Mouse (Mus musculus): ENCODE data around the gene B4gat1. TPM values are rescaled to one million over a fixed set of nuclear protein-coding genes. Genes with fewer than 3 reads are reported as not detected.

Gene B4gat1
- polyA plus RNA-seq, 1 experiment from 2014 or later = 47.9 TPM

GRCm38 (mm10) chr19:5045531-5045930 lies 6.9 kb downstream of the B4gat1 start:
- Histone ChIP-seq H3K27me3 (ENCODE audit: insufficient read depth, low read length) (no peaks in the 10 kb centered on the region), H3K36me3 (ENCODE audit: insufficient read depth) (peaks cover 44% of the 10 kb centered on the region), H3K4me3 (ENCODE audit: low read depth, low read length) (no peak overlapping the region), H3K4me1 (ENCODE audit: insufficient read depth) (peaks cover 6% of the 10 kb centered on the region; the same call in 1 of the 2 replicates), H3K9me3 (ENCODE audit: low read depth, low read length) (no peaks in the 10 kb centered on the region), H3K27ac (ENCODE audit: low read depth) (no peak overlapping the region), H3K4me2 (no peak overlapping the region), H3K9ac (no peak overlapping the region)
- ATAC-seq (ENCODE audit: insufficient read depth) = no peak
- TF ChIP-seq CTCF (IDR thresholded peaks at IDR 0.05; ENCODE audit: low read depth) = no peak
- DNase-seq = no peak
- 86% methylated on average over 4 of the region's 4 CpGs for WGBS

- H3K9me3 ChIP-seq (ENCODE audit: low read depth, low read length) = no peaks in the 10 kb centered on the region
- no peak overlapping the region for H3K4me2 ChIP-seq
- no peak overlapping the region for H3K4me3 ChIP-seq (ENCODE audit: low read depth, low read length)
- H3K27ac ChIP-seq (ENCODE audit: low read depth) = no peak overlapping the region
- 78% methylated on average over 14 of the region's 14 CpGs for WGBS
- TF ChIP-seq CTCF (IDR thresholded peaks at IDR 0.05; ENCODE audit: low read depth) = no peak
- H3K27me3 ChIP-seq (ENCODE audit: insufficient read depth, low read length) = peaks cover 19% of the 10 kb centered on the region
- DNase-seq (no peak), ATAC-seq (ENCODE audit: insufficient read depth) (no peak)
- no peaks in the 10 kb centered on the region for H3K4me1 ChIP-seq (ENCODE audit: insufficient read depth)
- H3K9ac ChIP-seq = no peak overlapping the region
- peaks cover 43% of the 10 kb centered on the region for H3K36me3 ChIP-seq (ENCODE audit: insufficient read depth)
Measured at GRCm38 (mm10) chr19:5048138-5049056, 9.8 kb downstream of the B4gat1 start.

DNA sequence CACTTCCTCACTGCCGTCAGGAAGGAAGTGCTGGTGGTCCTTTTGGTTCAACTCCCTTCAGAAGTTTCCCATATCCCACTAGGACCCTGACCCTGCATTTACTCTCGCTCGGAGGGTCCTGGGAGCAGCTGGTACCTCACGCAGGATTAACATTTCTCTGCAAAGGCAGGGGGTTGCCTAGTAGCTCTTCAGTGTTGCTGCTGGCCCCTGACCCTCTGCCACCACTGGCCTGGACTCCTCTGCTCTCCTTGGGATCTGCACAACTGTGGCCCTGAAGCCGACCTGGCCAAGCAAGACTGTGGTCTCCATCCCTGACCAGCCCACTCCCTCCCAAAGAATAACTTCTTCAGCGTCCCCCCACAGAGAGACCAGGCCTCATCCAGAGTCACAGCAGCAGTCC lies 10.7 kb downstream of the B4gat1 start:
- Histone ChIP-seq H3K4me3 (ENCODE audit: low read depth, low read length) (no peak overlapping the region), H3K9me3 (ENCODE audit: low read depth, low read length) (no peaks in the 10 kb centered on the region), H3K27me3 (ENCODE audit: insufficient read depth, low read length) (peaks cover 19% of the 10 kb centered on the region), H3K4me2 (no peak overlapping the region), H3K9ac (no peak overlapping the region), H3K36me3 (ENCODE audit: insufficient read depth) (peaks cover 41% of the 10 kb centered on the region), H3K4me1 (ENCODE audit: insufficient read depth) (no peaks in the 10 kb centered on the region), H3K27ac (ENCODE audit: low read depth) (no peak overlapping the region)
- TF ChIP-seq CTCF (IDR thresholded peaks at IDR 0.05; ENCODE audit: low read depth) = no peak
- 79% methylated on average over 6 of the region's 6 CpGs for WGBS
- ATAC-seq (ENCODE audit: insufficient read depth) = no peak
- no peak for DNase-seq

DNA sequence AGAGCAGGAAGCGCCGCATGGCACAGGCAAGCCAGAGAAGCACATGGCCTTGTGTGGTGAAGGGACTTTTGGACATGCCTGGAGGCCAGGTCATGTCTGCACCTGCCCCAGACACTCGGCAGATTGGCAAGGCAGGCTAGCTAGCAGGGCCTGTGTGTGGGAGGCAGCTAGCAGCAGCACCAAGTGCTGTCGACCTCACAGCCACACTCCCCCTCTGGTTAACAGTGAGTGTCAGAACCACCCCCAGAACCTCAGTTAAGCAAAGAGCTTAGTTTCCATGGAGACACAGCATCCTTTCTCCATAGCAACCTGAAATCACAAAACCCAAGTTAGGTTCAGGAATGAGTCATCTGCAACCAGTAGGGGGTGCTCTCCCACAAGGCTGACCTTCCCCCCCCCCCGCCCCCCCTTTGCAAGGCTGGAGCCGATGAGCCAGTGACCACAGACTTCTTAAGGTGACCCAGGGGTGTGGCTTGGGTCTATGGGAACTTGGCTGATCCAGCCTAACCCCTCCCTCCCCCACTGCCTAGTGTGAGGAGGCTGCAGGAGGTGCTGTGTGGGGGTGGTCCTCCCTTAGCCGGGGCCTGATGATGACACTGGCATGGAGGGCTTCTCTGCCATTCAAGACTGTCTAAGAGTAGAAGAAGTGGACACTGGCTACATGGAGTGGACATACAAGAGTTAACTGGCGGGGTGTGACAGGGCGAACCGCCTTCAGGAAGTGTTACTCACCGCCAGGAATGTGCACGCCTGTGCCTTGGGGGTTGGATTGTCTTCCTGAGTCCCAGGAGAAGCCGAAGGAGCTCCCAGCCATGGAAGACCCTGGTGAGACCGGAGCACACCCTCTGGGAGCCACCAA lies 11.7 kb downstream of the B4gat1 start, which contains the start of gene Rin1:
Gene Rin1 (plus strand): TSS at position 435 of the 859 bp plus-strand sequence.
- Histone ChIP-seq H3K27ac (ENCODE audit: low read depth) (peak within 1 kb of the TSS; percentile 46; the same call in 1 of the 2 replicates), H3K9ac (peak within 1 kb of the TSS; percentile 48; the same call in 1 of the 2 replicates), H3K27me3 (ENCODE audit: insufficient read depth, low read length) (peaks cover 19% of the 10 kb centered on the region), H3K36me3 (ENCODE audit: insufficient read depth) (peaks cover 41% of the 10 kb centered on the region), H3K4me3 (ENCODE audit: low read depth, low read length) (peak within 1 kb of the TSS; percentile 31), H3K9me3 (ENCODE audit: low read depth, low read length) (no peaks in the 10 kb centered on the region), H3K4me2 (peak within 1 kb of the TSS; percentile 56), H3K4me1 (ENCODE audit: insufficient read depth) (no peaks in the 10 kb centered on the region)
- peak; percentile 54 for TF ChIP-seq CTCF (IDR thresholded peaks at IDR 0.05; ENCODE audit: low read depth)
- DNase-seq (peak; percentile 77), ATAC-seq (ENCODE audit: insufficient read depth) (peak; percentile 69)
- 16% methylated on average over 14 of the region's 14 CpGs for WGBS

- Histone ChIP-seq H3K27me3 (ENCODE audit: insufficient read depth, low read length) (peaks cover 19% of the 10 kb centered on the region), H3K4me1 (ENCODE audit: insufficient read depth) (no peaks in the 10 kb centered on the region), H3K9me3 (ENCODE audit: low read depth, low read length) (no peaks in the 10 kb centered on the region), H3K36me3 (ENCODE audit: insufficient read depth) (peaks cover 35% of the 10 kb centered on the region), H3K4me2 (peak overlapping the region; percentile 56), H3K9ac (peak overlapping the region; percentile 48; the same call in 1 of the 2 replicates), H3K27ac (ENCODE audit: low read depth) (peak overlapping the region; percentile 46; the same call in 1 of the 2 replicates), H3K4me3 (ENCODE audit: low read depth, low read length) (peak overlapping the region; percentile 31)
- ATAC-seq (ENCODE audit: insufficient read depth) (peak; percentile 44; the same call in 1 of the 2 replicates), DNase-seq (peak; percentile 44)
- 6% methylated on average over 17 of the region's 17 CpGs for WGBS
- TF ChIP-seq CTCF (IDR thresholded peaks at IDR 0.05; ENCODE audit: low read depth) = no peak
Measured at GRCm38 (mm10) chr19:5051031-5051430, 12.4 kb downstream of the B4gat1 start.

- peaks cover 30% of the 10 kb centered on the region for H3K36me3 ChIP-seq (ENCODE audit: insufficient read depth)
Measured at GRCm38 (mm10) chr19:5051515-5051914, 12.9 kb downstream of the B4gat1 start.

More at GRCm38 (mm10) chr19:5051515-5051914, 12.9 kb downstream of the B4gat1 start:
- Histone ChIP-seq H3K4me2 (peak overlapping the region; percentile 56), H3K9me3 (ENCODE audit: low read depth, low read length) (no peaks in the 10 kb centered on the region), H3K27me3 (ENCODE audit: insufficient read depth, low read length) (peaks cover 19% of the 10 kb centered on the region), H3K27ac (ENCODE audit: low read depth) (peak overlapping the region; percentile 46; the same call in 1 of the 2 replicates), H3K4me1 (ENCODE audit: insufficient read depth) (no peaks in the 10 kb centered on the region), H3K9ac (peak overlapping the region; percentile 9; the same call in 1 of the 2 replicates), H3K4me3 (ENCODE audit: low read depth, low read length) (peak overlapping the region; percentile 31)
- 63% methylated on average over 3 of the region's 3 CpGs for WGBS
- DNase-seq (no peak), ATAC-seq (ENCODE audit: insufficient read depth) (no peak)
- TF ChIP-seq CTCF (IDR thresholded peaks at IDR 0.05; ENCODE audit: low read depth) = no peak

Measured in lung, embryonic 14.5 days (tissue).